8 mouse cellular contexts compared by ENCODE assay signal in the genomic region with DNA sequence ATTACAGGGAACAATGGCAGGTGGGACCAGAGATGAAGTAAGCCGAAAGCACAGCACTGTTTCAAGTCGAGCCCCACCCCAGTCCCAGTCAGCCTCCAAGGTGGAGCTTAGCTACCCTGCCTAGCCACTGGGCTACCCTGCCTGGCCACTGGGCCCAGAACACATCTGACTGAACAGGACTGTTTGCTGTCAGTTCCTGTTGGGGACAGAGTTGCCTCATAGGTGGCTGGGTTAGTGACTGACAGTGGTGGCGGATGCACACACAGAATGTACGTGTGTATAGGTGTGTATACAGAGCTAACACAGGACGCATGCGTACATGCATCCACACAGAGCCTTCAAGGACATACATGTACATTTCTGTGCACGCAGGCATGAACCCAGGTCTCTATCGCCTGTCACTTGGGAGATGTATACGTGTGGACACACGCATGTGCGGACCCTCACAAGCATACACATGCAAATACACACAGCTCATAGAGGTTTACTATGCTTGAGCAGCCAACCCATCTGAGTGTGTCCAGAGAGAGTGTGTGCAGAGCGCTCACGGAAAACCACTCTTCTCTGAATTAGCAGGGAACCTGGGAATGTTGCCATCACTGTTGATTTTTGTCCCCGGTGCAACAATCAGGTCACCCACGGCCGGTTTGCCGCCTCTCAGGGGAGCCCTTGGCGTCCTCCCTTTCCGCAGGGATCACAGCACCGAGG. TPM values are rescaled to one million over a fixed set of nuclear protein-coding genes. Genes with fewer than 3 reads are reported as not detected.
DNase-seq lines count a peak whose midpoint lies in the region; ATAC-seq and TF ChIP-seq lines count a peak whose summit lies in the region.

No protein-coding gene starts in this region.

- no peak overlapping the region for H3K27ac ChIP-seq in kidney, embryonic 14.5 days (ENCODE audit: low read depth, low read length)
- no peak overlapping the region for H3K27ac ChIP-seq in embryonic facial prominence, embryonic 15.5 days (replicated peaks)
- no peak overlapping the region for H3K27ac ChIP-seq in intestine, embryonic 16.5 days (ENCODE audit: low read length)
- H3K27ac ChIP-seq in midbrain, postnatal 0 days (ENCODE audit: low read depth, low read length), result peak overlapping the region; percentile 95

- peak overlapping the region; percentile 58; the same call in 1 of the 2 replicates for H3K9ac ChIP-seq in kidney, embryonic 14.5 days (ENCODE audit: low read depth, low read length)
- H3K9ac ChIP-seq in embryonic facial prominence, embryonic 15.5 days, result peak overlapping the region; percentile 45
- H3K9ac ChIP-seq in intestine, embryonic 16.5 days (ENCODE audit: low read depth, low read length), result peak overlapping the region; percentile 64
- peak overlapping the region; percentile 89 for H3K9ac ChIP-seq in midbrain, postnatal 0 days (replicated peaks; ENCODE audit: low read length, poor library complexity, severe bottlenecking)

- no peak for TF ChIP-seq CTCF in midbrain, postnatal 0 days (IDR thresholded peaks at IDR 0.05)

- peak; percentile 34; the same call in 1 of the 2 replicates for ATAC-seq in kidney, embryonic 14.5 days (ENCODE audit: low FRiP score, low TSS enrichment)
- no peak for ATAC-seq in embryonic facial prominence, embryonic 15.5 days (ENCODE audit: insufficient number of reproducible peaks, low FRiP score, low TSS enrichment, low read depth)
- ATAC-seq in intestine, embryonic 16.5 days, result peak; percentile 19; the same call in 1 of the 2 replicates
- peak; percentile 17; the same call in 1 of the 2 replicates for ATAC-seq in midbrain, postnatal 0 days (ENCODE audit: low FRiP score)

- peak overlapping the region; percentile 99 for H3K4me2 ChIP-seq in kidney, embryonic 14.5 days (replicated peaks; ENCODE audit: low read depth, low read length)
- peak overlapping the region; percentile 99 for H3K4me2 ChIP-seq in embryonic facial prominence, embryonic 15.5 days (replicated peaks)
- H3K4me2 ChIP-seq in intestine, embryonic 16.5 days (ENCODE audit: low read depth, low read length), result peak overlapping the region; percentile 97
- H3K4me2 ChIP-seq in midbrain, postnatal 0 days (ENCODE audit: low read depth, low read length, poor library complexity, severe bottlenecking), result peak overlapping the region; percentile 61

- H3K27me3 ChIP-seq in kidney, embryonic 14.5 days (ENCODE audit: control insufficient read depth, insufficient read depth, low read length), result peaks cover 6% of the 10 kb centered on the region; the same call in 1 of the 2 replicates
- peaks cover 7% of the 10 kb centered on the region; the same call in 1 of the 2 replicates for H3K27me3 ChIP-seq in embryonic facial prominence, embryonic 15.5 days
- 0 out of 2 replicates have a peak, but pooled peaks cover 9% of the 10 kb centered on the region for H3K27me3 ChIP-seq in intestine, embryonic 16.5 days (replicated peaks; ENCODE audit: control insufficient read depth, insufficient read depth, low read length)
- H3K27me3 ChIP-seq in midbrain, postnatal 0 days (ENCODE audit: insufficient read depth, low read length), result no peaks in the 10 kb centered on the region

- peak overlapping the region; percentile 59 for H3K4me3 ChIP-seq in kidney, embryonic 14.5 days (ENCODE audit: low read length)
- H3K4me3 ChIP-seq in embryonic facial prominence, embryonic 15.5 days (replicated peaks), result peak overlapping the region; percentile 60
- H3K4me3 ChIP-seq in intestine, embryonic 16.5 days (ENCODE audit: low read length), result peak overlapping the region; percentile 63
- H3K4me3 ChIP-seq in midbrain, postnatal 0 days (ENCODE audit: low read depth, low read length), result peak overlapping the region; percentile 68

- H3K4me1 ChIP-seq in kidney, embryonic 14.5 days (ENCODE audit: control insufficient read depth, insufficient read depth, low read length), result peaks cover 10% of the 10 kb centered on the region
- H3K4me1 ChIP-seq in embryonic facial prominence, embryonic 15.5 days, result peaks cover 25% of the 10 kb centered on the region
- H3K4me1 ChIP-seq in intestine, embryonic 16.5 days (ENCODE audit: control insufficient read depth, insufficient read depth, low read length), result peaks cover 6% of the 10 kb centered on the region
- H3K4me1 ChIP-seq in midbrain, postnatal 0 days (ENCODE audit: insufficient read depth, low read length), result 0 out of 2 replicates have a peak, but pooled peaks cover 2% of the 10 kb centered on the region

- no peaks in the 10 kb centered on the region for H3K36me3 ChIP-seq in kidney, embryonic 14.5 days (ENCODE audit: control insufficient read depth, insufficient read depth, low read length)
- no peaks in the 10 kb centered on the region for H3K36me3 ChIP-seq in embryonic facial prominence, embryonic 15.5 days
- no peaks in the 10 kb centered on the region for H3K36me3 ChIP-seq in intestine, embryonic 16.5 days (ENCODE audit: control insufficient read depth, insufficient read depth, low read length)
- no peaks in the 10 kb centered on the region for H3K36me3 ChIP-seq in midbrain, postnatal 0 days (ENCODE audit: insufficient read depth, low read length)

- no peaks in the 10 kb centered on the region for H3K9me3 ChIP-seq in kidney, embryonic 14.5 days (ENCODE audit: control insufficient read depth, low read length)
- no peaks in the 10 kb centered on the region for H3K9me3 ChIP-seq in embryonic facial prominence, embryonic 15.5 days (replicated peaks)
- no peaks in the 10 kb centered on the region for H3K9me3 ChIP-seq in intestine, embryonic 16.5 days (ENCODE audit: control insufficient read depth, low read length)
- H3K9me3 ChIP-seq in midbrain, postnatal 0 days (ENCODE audit: low read length), result no peaks in the 10 kb centered on the region

- DNase-seq in kidney, adult 18-20 months, result no peak
- no peak for DNase-seq in midbrain, postnatal 0 days (ENCODE audit: low spot score)
- no peak for DNase-seq in adrenal gland, adult 18-20 months (ENCODE audit: low spot score in 2 of 2)
- no peak for DNase-seq in adrenal gland, postnatal 10 days
- DNase-seq in adrenal gland, postnatal 25 days, result no peak

- 35% methylated on average over 20 of the region's 20 CpGs for WGBS in kidney, embryonic 14.5 days
- WGBS in embryonic facial prominence, embryonic 15.5 days, result 34% methylated on average over 20 of the region's 20 CpGs
- WGBS in intestine, embryonic 16.5 days, result 36% methylated on average over 20 of the region's 20 CpGs
- 31% methylated on average over 20 of the region's 20 CpGs for WGBS in midbrain, postnatal 0 days

RNA-seq across cellular contexts. Expression of a gene that starts 1.4 kb away (rescaled TPM):
- 0.64 TPM in 1 of 2 replicates, not detected in the other for polyA plus RNA-seq in kidney, embryonic 14.5 days (2014; fragmentation: Nextera tagmentation; extraction: Ambion mirVana)
- polyA plus RNA-seq in embryonic facial prominence, embryonic 15.5 days (2015; fragmentation: Nextera tagmentation; extraction: Ambion mirVana), result 0.96 and 1.1 TPM in 2 replicates
- 0.17 TPM in 1 of 2 replicates, not detected in the other for polyA plus RNA-seq in intestine, embryonic 16.5 days (2015; fragmentation: Nextera tagmentation; extraction: Ambion mirVana)
- total RNA-seq in midbrain, postnatal 0 days (2014; rRNA removed), result 3.0 and 5.1 TPM in 2 replicates
- polyA plus RNA-seq in midbrain, postnatal 0 days (2015; fragmentation: Nextera tagmentation; extraction: Ambion mirVana), result 4.5 and 5.1 TPM in 2 replicates
- not detected for total RNA-seq in adrenal gland, adult 18-20 months (2021)
- total RNA-seq in adrenal gland, postnatal 10 days (2021), result under 1 TPM; 0.45 to 0.73 TPM
- total RNA-seq in adrenal gland, postnatal 25 days (2021), result not detected in 2 replicates

RNA-seq across cellular contexts. Expression of a gene that starts 42.5 kb away (rescaled TPM):
- polyA plus RNA-seq in kidney, embryonic 14.5 days (2014; fragmentation: Nextera tagmentation; extraction: Ambion mirVana), result 284 and 300 TPM in 2 replicates
- polyA plus RNA-seq in embryonic facial prominence, embryonic 15.5 days (2015; fragmentation: Nextera tagmentation; extraction: Ambion mirVana), result 162 and 168 TPM in 2 replicates
- 132 and 149 TPM in 2 replicates for polyA plus RNA-seq in intestine, embryonic 16.5 days (2015; fragmentation: Nextera tagmentation; extraction: Ambion mirVana)
- 13.9 and 21.1 TPM in 2 replicates for total RNA-seq in midbrain, postnatal 0 days (2014; rRNA removed)
- 7.4 and 10.0 TPM in 2 replicates for polyA plus RNA-seq in midbrain, postnatal 0 days (2015; fragmentation: Nextera tagmentation; extraction: Ambion mirVana)
- total RNA-seq in adrenal gland, adult 18-20 months (2021), result 1 to 10 TPM; 3.2 to 4.3 TPM
- total RNA-seq in adrenal gland, postnatal 10 days (2021), result 10 to 100 TPM; 54.0 to 73.1 TPM
- total RNA-seq in adrenal gland, postnatal 25 days (2021), result 28.2 and 39.3 TPM in 2 replicates

RNA-seq across cellular contexts. Expression of a gene that starts 53.8 kb away (rescaled TPM):
- 27.7 and 36.7 TPM in 2 replicates for polyA plus RNA-seq in kidney, embryonic 14.5 days (2014; fragmentation: Nextera tagmentation; extraction: Ambion mirVana)
- polyA plus RNA-seq in embryonic facial prominence, embryonic 15.5 days (2015; fragmentation: Nextera tagmentation; extraction: Ambion mirVana), result 50.0 and 53.5 TPM in 2 replicates
- polyA plus RNA-seq in intestine, embryonic 16.5 days (2015; fragmentation: Nextera tagmentation; extraction: Ambion mirVana), result 28.2 and 31.2 TPM in 2 replicates
- total RNA-seq in midbrain, postnatal 0 days (2014; rRNA removed), result 14.3 and 20.4 TPM in 2 replicates
- polyA plus RNA-seq in midbrain, postnatal 0 days (2015; fragmentation: Nextera tagmentation; extraction: Ambion mirVana), result 8.2 and 8.7 TPM in 2 replicates
- 10 to 100 TPM; 16.2 to 16.7 TPM for total RNA-seq in adrenal gland, adult 18-20 months (2021)
- 10 to 100 TPM; 26.2 to 34.7 TPM for total RNA-seq in adrenal gland, postnatal 10 days (2021)
- 21.8 and 27.7 TPM in 2 replicates for total RNA-seq in adrenal gland, postnatal 25 days (2021)

RNA-seq across cellular contexts. Expression of a gene that starts 59.6 kb away (rescaled TPM):
- 421 and 542 TPM in 2 replicates for polyA plus RNA-seq in kidney, embryonic 14.5 days (2014; fragmentation: Nextera tagmentation; extraction: Ambion mirVana)
- 1,352 and 1,417 TPM in 2 replicates for polyA plus RNA-seq in embryonic facial prominence, embryonic 15.5 days (2015; fragmentation: Nextera tagmentation; extraction: Ambion mirVana)
- 345 and 352 TPM in 2 replicates for polyA plus RNA-seq in intestine, embryonic 16.5 days (2015; fragmentation: Nextera tagmentation; extraction: Ambion mirVana)
- total RNA-seq in midbrain, postnatal 0 days (2014; rRNA removed), result 78.8 and 96.7 TPM in 2 replicates
- 92.4 and 104 TPM in 2 replicates for polyA plus RNA-seq in midbrain, postnatal 0 days (2015; fragmentation: Nextera tagmentation; extraction: Ambion mirVana)
- total RNA-seq in adrenal gland, adult 18-20 months (2021), result 100 to 1,000 TPM in 1 of 2 experiments, 10 to 100 TPM in 1; 74.6 to 150 TPM
- 100 to 1,000 TPM; 219 to 333 TPM for total RNA-seq in adrenal gland, postnatal 10 days (2021)
- 50.5 and 61.1 TPM in 2 replicates for total RNA-seq in adrenal gland, postnatal 25 days (2021)
